Mouse (Mus musculus) embryonic facial prominence, embryonic 14.5 days (tissue): Measurements from ENCODE around the gene Xylt1. TPM values are rescaled to one million over a fixed set of nuclear protein-coding genes. Genes with fewer than 3 reads are reported as not detected.

Source experiments
- ATAC-seq: fragments of 200-750 bp; cut with Nextera tagmentation; 2 replicates; pipeline ENCODE4 v1.8.0; 2017; ENCODE audit warnings: low read depth, moderate number of reproducible peaks, moderate TSS enrichment
- DNase-seq: peaks from one replicate; pipeline ENCODE4 v3.0.0-alpha.2; 2015; ENCODE audit warnings: low spot score
- H3K27ac ChIP-seq: fragments of 300-500 bp; sonication (generic); replicated peaks from 2 replicates; pipeline ENCODE4 v1.5.1; 2014; ENCODE audit warnings: low read depth, mild to moderate bottlenecking, low read length, moderate library complexity
- H3K27me3 ChIP-seq: fragments of 300-500 bp; sonication (generic); replicated peaks from 2 replicates; pipeline ENCODE4 v1.6.1; 2014; ENCODE audit warnings: low read length; ENCODE audit not compliant: control insufficient read depth, insufficient read depth
- H3K36me3 ChIP-seq: fragments of 300-500 bp; sonication (generic); 2 replicates; pipeline ENCODE4 v1.6.1; 2014; ENCODE audit warnings: low read length, mixed read lengths; ENCODE audit not compliant: control insufficient read depth, insufficient read depth
- H3K4me1 ChIP-seq: fragments of 300-500 bp; sonication (generic); 2 replicates; pipeline ENCODE4 v1.6.1; 2014; ENCODE audit warnings: antibody characterized with exemption, low read length; ENCODE audit not compliant: control insufficient read depth, insufficient read depth
- H3K4me2 ChIP-seq: fragments of 300-500 bp; sonication (generic); 2 replicates; pipeline ENCODE4 v1.6.1; 2014; ENCODE audit warnings: low read depth, mild to moderate bottlenecking, low read length, moderate library complexity, mixed read lengths
- H3K4me3 ChIP-seq: fragments of 300-500 bp; sonication (generic); 2 replicates; pipeline ENCODE4 v1.5.1; 2014; ENCODE audit warnings: low read depth, mild to moderate bottlenecking, low read length
- H3K9ac ChIP-seq: fragments of 300-500 bp; sonication (generic); 2 replicates; pipeline ENCODE4 v1.6.1; 2014; ENCODE audit warnings: low read depth, mild to moderate bottlenecking, low read length, moderate library complexity, mixed read lengths
- H3K9me3 ChIP-seq: fragments of 300-500 bp; sonication (generic); 2 replicates; pipeline ENCODE4 v1.6.1; 2016; ENCODE audit warnings: low read length; ENCODE audit not compliant: control insufficient read depth
- WGBS: fragments of 180-500 bp; shearing (Covaris S2); extraction: QIAGEN DNeasy Blood & Tissue Kit; methylation state at CpG from one replicate; pipeline ENCODE4 v1.1.7; 2014; 5-methylcytosine and 5-hydroxymethylcytosine counted together
- polyA plus RNA-seq: library from polyadenylated mRNA; unstranded; fragments of >200 nt; fragmentation: Nextera tagmentation; extraction: Ambion mirVana; gene quantifications from 2 replicates; pipeline ENCODE4 v1.2.1, GENCODE M21; 2014

Xylt1 gene
- polyA plus RNA-seq, 1 experiment from 2014 or later = 3.0 TPM

DNA sequence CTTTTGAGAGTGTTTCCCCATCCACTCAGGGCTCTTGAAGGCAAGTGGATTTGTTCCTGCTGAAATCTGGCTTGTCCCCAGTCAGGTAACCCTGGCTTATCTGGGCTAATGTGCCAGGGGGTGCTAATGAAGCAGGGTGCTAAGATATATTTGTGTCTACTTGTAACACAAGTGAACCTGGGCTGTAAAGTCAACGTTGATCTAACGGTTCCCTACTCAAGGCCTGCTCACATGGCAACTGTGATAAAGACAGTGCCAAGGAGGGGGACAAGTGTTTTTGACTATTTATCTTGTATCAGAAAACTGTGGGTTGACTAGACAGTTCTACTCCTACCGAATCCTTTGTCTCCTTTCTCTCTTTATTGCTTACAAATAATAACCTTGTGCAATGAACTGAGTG lies 8.3 kb downstream of the Xylt1 start:
- no peak for DNase-seq
- H3K27ac ChIP-seq = no peak overlapping the region
- no peaks in the 10 kb centered on the region for H3K27me3 ChIP-seq
- no peak overlapping the region for H3K4me3 ChIP-seq
- ATAC-seq = no peak
- no peaks in the 10 kb centered on the region for H3K9me3 ChIP-seq
- WGBS = 93% methylated on average over 3 of the region's 3 CpGs
- no peak overlapping the region for H3K4me2 ChIP-seq
- no peaks in the 10 kb centered on the region for H3K4me1 ChIP-seq
- no peaks in the 10 kb centered on the region for H3K36me3 ChIP-seq
- H3K9ac ChIP-seq = no peak overlapping the region

DNA sequence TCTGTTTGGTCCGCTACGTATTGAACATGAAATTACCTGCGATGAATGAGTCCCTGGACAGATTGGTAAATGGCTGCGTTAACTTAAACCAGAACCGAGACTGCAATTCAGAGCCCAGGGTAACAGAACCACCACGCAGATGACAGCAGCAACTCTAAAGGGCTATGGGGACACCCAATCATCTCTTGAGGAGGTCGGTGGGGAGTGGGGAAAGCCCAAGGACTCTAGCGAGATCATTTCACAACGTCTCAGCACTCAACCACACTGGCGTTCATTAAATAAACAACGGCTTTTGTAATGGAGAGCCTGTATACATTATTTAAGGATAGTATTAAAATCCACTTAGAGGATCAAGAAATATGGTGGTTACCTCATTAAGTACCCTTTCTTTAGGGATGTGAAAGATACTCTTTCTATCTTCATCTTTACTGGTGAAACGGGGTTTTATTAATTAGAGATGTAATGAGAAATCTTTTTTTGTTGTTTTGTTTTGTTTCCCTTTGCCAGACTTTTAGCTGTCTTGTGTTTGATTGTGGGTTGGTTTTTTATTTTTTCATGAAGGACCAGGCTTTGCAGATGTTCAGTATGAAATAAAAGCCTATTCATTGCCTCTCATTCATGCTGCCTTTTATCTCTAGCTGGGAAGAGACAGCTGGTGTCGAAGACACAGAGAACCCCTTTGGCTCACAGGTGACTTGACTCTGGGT lies 12.2 kb downstream of the Xylt1 start:
- Histone ChIP-seq H3K27me3 (no peaks in the 10 kb centered on the region), H3K9ac (no peak overlapping the region), H3K27ac (no peak overlapping the region), H3K9me3 (no peaks in the 10 kb centered on the region), H3K4me1 (no peaks in the 10 kb centered on the region), H3K36me3 (no peaks in the 10 kb centered on the region), H3K4me3 (no peak overlapping the region), H3K4me2 (no peak overlapping the region)
- 73% methylated on average over 13 of the region's 13 CpGs for WGBS
- ATAC-seq (no peak), DNase-seq (no peak)

DNA sequence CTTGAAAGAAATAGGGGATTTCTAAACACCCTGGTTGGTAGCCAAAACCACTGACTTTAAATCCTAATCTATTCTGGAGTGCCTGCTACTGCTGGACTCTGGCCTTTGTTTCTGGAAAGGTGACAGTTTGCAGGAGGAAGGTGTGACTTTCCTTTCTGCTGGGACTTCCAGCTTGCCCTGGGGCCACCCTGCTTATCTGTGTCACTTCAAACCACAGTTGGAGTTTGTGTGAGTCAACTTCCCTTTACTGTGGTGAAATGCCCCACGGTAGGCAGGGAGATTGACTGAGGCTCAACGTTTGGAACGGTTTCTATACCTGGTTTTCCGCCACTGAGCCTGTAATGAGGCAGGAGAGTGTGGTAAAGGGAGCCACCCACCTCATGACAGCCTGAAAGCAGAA lies 13.2 kb downstream of the Xylt1 start:
- H3K4me2 ChIP-seq = no peak overlapping the region
- no peaks in the 10 kb centered on the region for H3K36me3 ChIP-seq
- H3K27ac ChIP-seq = no peak overlapping the region
- H3K4me1 ChIP-seq = no peaks in the 10 kb centered on the region
- no peak for ATAC-seq
- no peak overlapping the region for H3K4me3 ChIP-seq
- 76% methylated on average over 4 of the region's 4 CpGs for WGBS
- no peaks in the 10 kb centered on the region for H3K9me3 ChIP-seq
- H3K9ac ChIP-seq = no peak overlapping the region
- H3K27me3 ChIP-seq = no peaks in the 10 kb centered on the region
- DNase-seq = no peak

GRCm38 (mm10) chr7:117394380-117394779 lies 13.6 kb downstream of the Xylt1 start:
- no peak overlapping the region for H3K9ac ChIP-seq
- DNase-seq (no peak), ATAC-seq (no peak)
- WGBS = 89% methylated on average over 6 of the region's 6 CpGs
- no peak overlapping the region for H3K4me3 ChIP-seq
- no peaks in the 10 kb centered on the region for H3K27me3 ChIP-seq
- no peak overlapping the region for H3K27ac ChIP-seq
- H3K4me2 ChIP-seq = no peak overlapping the region
- H3K36me3 ChIP-seq = no peaks in the 10 kb centered on the region
- no peaks in the 10 kb centered on the region for H3K4me1 ChIP-seq
- no peaks in the 10 kb centered on the region for H3K9me3 ChIP-seq

- no peaks in the 10 kb centered on the region for H3K27me3 ChIP-seq
- ATAC-seq = no peak
- no peak overlapping the region for H3K9ac ChIP-seq
- DNase-seq = no peak
- H3K9me3 ChIP-seq = no peaks in the 10 kb centered on the region
- H3K4me2 ChIP-seq = no peak overlapping the region
- no peak overlapping the region for H3K4me3 ChIP-seq
- H3K4me1 ChIP-seq = no peaks in the 10 kb centered on the region
- H3K27ac ChIP-seq = no peak overlapping the region
- H3K36me3 ChIP-seq = no peaks in the 10 kb centered on the region
- WGBS = 57% methylated on average over 6 of the region's 6 CpGs
These were observed 14.7 kb downstream of the Xylt1 start for GRCm38 (mm10) chr7:117395511-117395910.

DNA sequence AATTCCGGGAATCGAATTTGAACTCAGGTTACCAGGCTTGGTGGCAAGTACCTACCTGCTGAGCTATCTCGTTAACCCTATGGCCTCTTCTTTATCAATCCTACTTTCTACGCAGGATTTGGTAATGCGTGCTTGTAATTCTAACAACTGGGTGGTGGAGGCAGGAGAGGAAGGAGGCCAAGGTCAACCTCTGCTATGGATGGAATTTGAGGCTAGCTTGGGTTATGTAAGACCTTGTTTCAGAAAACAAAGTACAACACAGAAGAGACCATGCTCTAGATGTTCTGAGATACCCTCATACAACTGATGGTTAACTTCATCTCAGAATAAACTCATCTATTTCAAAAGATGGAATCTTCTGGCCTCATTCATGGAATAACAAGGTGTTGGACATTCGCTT lies 17.1 kb downstream of the Xylt1 start:
- H3K27me3 ChIP-seq = no peaks in the 10 kb centered on the region
- H3K4me1 ChIP-seq = no peaks in the 10 kb centered on the region
- H3K9me3 ChIP-seq = no peaks in the 10 kb centered on the region
- no peak overlapping the region for H3K27ac ChIP-seq
- DNase-seq (no peak), ATAC-seq (no peak)
- no peak overlapping the region for H3K4me3 ChIP-seq
- H3K4me2 ChIP-seq = no peak overlapping the region
- no peak overlapping the region for H3K9ac ChIP-seq
- WGBS = 95% methylated on average over 6 of the region's 6 CpGs
- H3K36me3 ChIP-seq = no peaks in the 10 kb centered on the region

GRCm38 (mm10) chr7:117399971-117400370 lies 19.2 kb downstream of the Xylt1 start:
- no peaks in the 10 kb centered on the region for H3K27me3 ChIP-seq
- H3K4me1 ChIP-seq = no peaks in the 10 kb centered on the region
- H3K4me2 ChIP-seq = no peak overlapping the region
- no peak overlapping the region for H3K9ac ChIP-seq
- H3K9me3 ChIP-seq = no peaks in the 10 kb centered on the region
- no peak overlapping the region for H3K27ac ChIP-seq
- ATAC-seq = no peak
- no peaks in the 10 kb centered on the region for H3K36me3 ChIP-seq
- WGBS = 88% methylated on average over 5 of the region's 5 CpGs
- H3K4me3 ChIP-seq = no peak overlapping the region
- no peak for DNase-seq

GRCm38 (mm10) chr7:117401581-117401980 lies 20.8 kb downstream of the Xylt1 start:
- no peaks in the 10 kb centered on the region for H3K9me3 ChIP-seq
- WGBS = 71% methylated on average over 4 of the region's 4 CpGs
- no peaks in the 10 kb centered on the region for H3K27me3 ChIP-seq
- H3K4me2 ChIP-seq = no peak overlapping the region
- no peak overlapping the region for H3K4me3 ChIP-seq
- no peaks in the 10 kb centered on the region for H3K36me3 ChIP-seq
- no peak for ATAC-seq
- DNase-seq = no peak
- no peak overlapping the region for H3K9ac ChIP-seq
- no peaks in the 10 kb centered on the region for H3K4me1 ChIP-seq
- H3K27ac ChIP-seq = no peak overlapping the region

GRCm38 (mm10) chr7:117406336-117406735 lies 25.6 kb downstream of the Xylt1 start:
- DNase-seq (no peak), ATAC-seq (no peak)
- no peak overlapping the region for H3K4me3 ChIP-seq
- H3K4me1 ChIP-seq = no peaks in the 10 kb centered on the region
- no peak overlapping the region for H3K9ac ChIP-seq
- H3K36me3 ChIP-seq = no peaks in the 10 kb centered on the region
- no peaks in the 10 kb centered on the region for H3K9me3 ChIP-seq
- H3K4me2 ChIP-seq = no peak overlapping the region
- no peak overlapping the region for H3K27ac ChIP-seq
- WGBS = 82% methylated on average over 3 of the region's 3 CpGs
- H3K27me3 ChIP-seq = no peaks in the 10 kb centered on the region
